Comparison of ENCODE assay signal across 20 mouse cellular contexts in the genomic region with DNA sequence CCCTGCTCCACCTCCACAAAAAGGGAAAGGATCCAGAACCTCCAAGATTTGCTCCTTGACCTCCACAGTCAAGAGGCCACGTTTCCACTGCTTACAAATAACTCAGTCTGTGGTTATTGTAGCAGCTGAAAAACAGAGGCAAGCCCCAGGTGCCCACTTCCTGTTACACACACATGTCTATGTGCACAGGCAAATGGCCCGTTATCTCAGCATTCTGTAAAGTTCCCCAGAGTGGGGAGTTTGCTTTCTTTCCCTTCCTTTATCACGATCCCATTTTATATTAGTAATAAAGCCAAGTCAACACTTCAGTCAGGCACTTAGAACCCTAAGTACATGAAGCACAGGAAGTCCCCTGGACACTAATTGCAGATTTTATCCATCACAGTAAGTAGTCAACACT. TPM values are rescaled to one million over a fixed set of nuclear protein-coding genes. Genes with fewer than 3 reads are reported as not detected.
DNase-seq lines count a peak whose midpoint lies in the region; ATAC-seq and TF ChIP-seq lines count a peak whose summit lies in the region.
"Had no signal": no experiment of that assay in that cellular context is flagged by ENCODE, and none has a peak within 500 bp of the region (broad histone marks: within the 10 kb centered on the region; RNA-seq: fewer than 3 reads in every experiment).

No protein-coding gene starts in this region.

- TF ChIP-seq EP300 in CH12.LX (IDR thresholded peaks at IDR 0.05; ENCODE audit: low read length) = no peak; the same call in 1 of the 2 replicates
- no peak for TF ChIP-seq EP300 in lung, postnatal 0 days (IDR thresholded peaks at IDR 0.05)

- no peak overlapping the region for H3K4me3 ChIP-seq in CH12.LX (replicated peaks in 1 of 3; ENCODE audit: low read depth in 2 of 3, low read length in 2 of 3, poor library complexity in 1 of 3)
- no peak overlapping the region for H3K4me3 ChIP-seq in lung, postnatal 0 days (ENCODE audit: low read depth, low read length)
- H3K4me3 ChIP-seq: embryonic facial prominence, embryonic 12.5 days; limb, embryonic 12.5 days; lung, embryonic 15.5 days had no signal

- TF ChIP-seq RAD21 in CH12.LX (IDR thresholded peaks at IDR 0.05; ENCODE audit: low read depth, low read length) = no peak

- H3K79me2 ChIP-seq in CH12.LX (replicated peaks; ENCODE audit: control insufficient read depth, extremely low read depth, insufficient read depth, poor library complexity, severe bottlenecking) = no peaks in the 10 kb centered on the region

- intact Hi-C loops in left cerebral cortex, postnatal 4 days (cut with DNase I) = no loop called here

- no peaks in the 10 kb centered on the region for H3K36me3 ChIP-seq in CH12.LX (replicated peaks in 1 of 2; ENCODE audit: control insufficient read depth in 1 of 2, insufficient read depth in 1 of 2, low read length in 1 of 2)
- no peaks in the 10 kb centered on the region for H3K36me3 ChIP-seq in lung, postnatal 0 days (ENCODE audit: insufficient read depth, low read length)
- no peaks in the 10 kb centered on the region for H3K36me3 ChIP-seq in splenic B cell, adult 2 months (ENCODE audit: control insufficient read depth, insufficient read depth, low read length, poor library complexity, severe bottlenecking)
- H3K36me3 ChIP-seq: embryonic facial prominence, embryonic 12.5 days; G1E; limb, embryonic 12.5 days; lung, embryonic 15.5 days had no signal

- TF ChIP-seq POLR2A in CH12.LX (IDR thresholded peaks at IDR 0.05; ENCODE audit: low read depth, low read length) = no peak

- no peak overlapping the region for H3K9ac ChIP-seq in CH12.LX (ENCODE audit: insufficient read depth, low read depth)
- H3K9ac ChIP-seq in lung, postnatal 0 days (replicated peaks; ENCODE audit: low read depth) = no peak overlapping the region
- H3K9ac ChIP-seq: embryonic facial prominence, embryonic 12.5 days; limb, embryonic 12.5 days; lung, embryonic 15.5 days had no signal

- in situ Hi-C loops in CH12.LX (cut with MboI; ENCODE audit: low pct_ligation_motif_present, low pct_unique_long_range_greater_than_20kb, low sequenced_read_pairs) = no loop called here

- DNase-seq in 416B (ENCODE audit: low read depth) = peak; percentile 87
- DNase-seq in CH12.LX (ENCODE audit: extremely low read depth) = peak; percentile 45
- peak; percentile 58 for DNase-seq in lung, postnatal 0 days (ENCODE audit: low spot score)
- DNase-seq in splenic B cell, adult 2 months (ENCODE audit: low read depth, low spot score) = peak; percentile 16
- DNase-seq in left cerebral cortex, postnatal 4 days = no peak
- no peak for DNase-seq in layer of hippocampus, adult 8-10 months (ENCODE audit: low spot score in 2 of 2)
- DNase-seq in cerebellum, adult 9-11 months = no peak
- DNase-seq: adrenal gland, postnatal 14 days; cerebellum, adult 11-12 months; kidney, adult 11 months had no signal

- H3K4me1 ChIP-seq in CH12.LX (ENCODE audit: control insufficient read depth in 1 of 2, insufficient read depth in 2 of 2) = peaks cover 11 to 20% of the 10 kb centered on the region in 2 experiments
- H3K4me1 ChIP-seq in lung, postnatal 0 days (ENCODE audit: insufficient read depth, low read depth, low read length) = no peaks in the 10 kb centered on the region
- H3K4me1 ChIP-seq: embryonic facial prominence, embryonic 12.5 days; limb, embryonic 12.5 days; lung, embryonic 15.5 days had no signal

- WGBS in lung, postnatal 0 days = 31% methylated on average over 3 of the region's 3 CpGs

- dilution Hi-C loops in CH12.LX (cut with MboI; ENCODE audit: extremely low pct_ligation_motif_present, extremely low pct_unique_long_range_greater_than_20kb, low sequenced_read_pairs) = no loop called here

- H3K27ac ChIP-seq in CH12.LX (ENCODE audit: insufficient read depth, low read depth) = no peak overlapping the region
- H3K27ac ChIP-seq in lung, postnatal 0 days (ENCODE audit: low read length) = no peak overlapping the region
- H3K27ac ChIP-seq: embryonic facial prominence, embryonic 12.5 days; limb, embryonic 12.5 days; lung, embryonic 15.5 days had no signal

- ATAC-seq in lung, postnatal 0 days = peak; percentile 79
- ATAC-seq: forebrain, embryonic 14.5 days had no signal

- H3K4me2 ChIP-seq in CH12.LX (ENCODE audit: insufficient read depth, low read depth, poor library complexity, severe bottlenecking) = no peak overlapping the region; the same call in 1 of the 2 replicates
- no peak overlapping the region for H3K4me2 ChIP-seq in lung, postnatal 0 days (replicated peaks; ENCODE audit: low read depth, low read length)
- H3K4me2 ChIP-seq: embryonic facial prominence, embryonic 12.5 days; limb, embryonic 12.5 days; lung, embryonic 15.5 days had no signal

- H3K9me3 ChIP-seq in CH12.LX (replicated peaks; ENCODE audit: low read length) = no peaks in the 10 kb centered on the region
- H3K9me3 ChIP-seq in lung, postnatal 0 days (ENCODE audit: low read length) = no peaks in the 10 kb centered on the region
- H3K9me3 ChIP-seq: embryonic facial prominence, embryonic 12.5 days; G1E; limb, embryonic 12.5 days; lung, embryonic 15.5 days had no signal

- TF ChIP-seq CTCF in CH12.LX (conservative IDR thresholded peaks at IDR 0.05 in 1 of 2, IDR thresholded peaks at IDR 0.05 in 1 of 2; ENCODE audit: low read depth in 2 of 2, low read length in 2 of 2) = no peak
- TF ChIP-seq CTCF in lung, postnatal 0 days (IDR thresholded peaks at IDR 0.05) = no peak

- no peaks in the 10 kb centered on the region for H3K27me3 ChIP-seq in CH12.LX (replicated peaks)
- no peaks in the 10 kb centered on the region for H3K27me3 ChIP-seq in lung, postnatal 0 days (replicated peaks; ENCODE audit: insufficient read depth, low read length)
- no peaks in the 10 kb centered on the region; the same call in 1 of the 2 replicates for H3K27me3 ChIP-seq in splenic B cell, adult 2 months (ENCODE audit: control insufficient read depth, insufficient read depth, low read length, poor library complexity, severe bottlenecking)
- H3K27me3 ChIP-seq: embryonic facial prominence, embryonic 12.5 days; limb, embryonic 12.5 days; lung, embryonic 15.5 days had no signal

TF ChIP-seq in CH12.LX, 34 proteins besides CTCF, POLR2A, EP300 and RAD21:
- TF ChIP-seq ETS1 (conservative IDR thresholded peaks at IDR 0.05; ENCODE audit: low read depth, low read length) (0 out of 2 replicates have a peak, but pooled peaks have one; percentile 25), MYC (IDR thresholded peaks at IDR 0.05; ENCODE audit: low read depth, low read length) (no peak), BHLHE40 (IDR thresholded peaks at IDR 0.05; ENCODE audit: low read depth, low read length) (0 out of 2 replicates have a peak, but pooled peaks have one; percentile 2)
TF ChIP-seq in CH12.LX: peak in this region for 2.

RNA-seq across cellular contexts. Expression of gene Cnga1, which starts 8.0 kb away (rescaled TPM):
- total RNA-seq in CH12.LX (2012; rRNA removed) (not detected in 2 replicates), CH12.LX (2014; rRNA removed) (not detected in 2 replicates)
- polyA plus RNA-seq in CH12.LX (2012; ENCODE audit: insufficient read length, low read depth) = not detected in 2 replicates
- polyA plus RNA-seq in lung, postnatal 0 days (2015; fragmentation: Nextera tagmentation; extraction: Ambion mirVana) = 0.05 TPM in 1 of 2 replicates, not detected in the other
- total RNA-seq in left cerebral cortex, postnatal 4 days (2021) = not detected
- total RNA-seq in layer of hippocampus, adult 8-10 months (2022) = not detected
- total RNA-seq: adrenal gland, postnatal 14 days; gastrocnemius, adult 8-10 months; layer of hippocampus, adult 18-20 months had no signal
- polyA plus RNA-seq: embryonic facial prominence, embryonic 12.5 days; forebrain, embryonic 14.5 days; G1E; heart, embryonic 14.5 days; limb, embryonic 12.5 days; stomach, embryonic 14.5 days had no signal

RNA-seq across cellular contexts. Expression of gene Nipal1, which starts 11.5 kb away (rescaled TPM):
- total RNA-seq in CH12.LX (2012; rRNA removed) (not detected in 2 replicates), CH12.LX (2014; rRNA removed) (not detected in 2 replicates)
- not detected in 2 replicates for polyA plus RNA-seq in CH12.LX (2012; ENCODE audit: insufficient read length, low read depth)
- polyA plus RNA-seq in lung, postnatal 0 days (2015; fragmentation: Nextera tagmentation; extraction: Ambion mirVana) = 11.0 TPM in 2 replicates
- total RNA-seq in left cerebral cortex, postnatal 4 days (2021) = under 1 TPM in 1 of 2 experiments, not detected in 1; 0.30 TPM
- total RNA-seq in layer of hippocampus, adult 8-10 months (2022) = not detected
- total RNA-seq: layer of hippocampus, adult 18-20 months had no signal
- polyA plus RNA-seq: G1E; heart, embryonic 14.5 days had no signal

RNA-seq across cellular contexts. Expression of gene Gm5868, which starts 48.8 kb away (rescaled TPM):
- total RNA-seq in CH12.LX (2012; rRNA removed) (not detected in 2 replicates), CH12.LX (2014; rRNA removed) (not detected in 2 replicates)
- polyA plus RNA-seq in CH12.LX (2012; ENCODE audit: insufficient read length, low read depth) = not detected in 2 replicates
- 0.15 TPM in 1 of 2 replicates, not detected in the other for polyA plus RNA-seq in lung, postnatal 0 days (2015; fragmentation: Nextera tagmentation; extraction: Ambion mirVana)
- 1 to 10 TPM; 2.3 to 2.7 TPM for total RNA-seq in left cerebral cortex, postnatal 4 days (2021)
- total RNA-seq in layer of hippocampus, adult 8-10 months (2022) = under 1 TPM in 1 of 4 experiments, not detected in 3; 0.33 TPM
- total RNA-seq: gastrocnemius, adult 8-10 months; monocyte, adult 5-6 weeks had no signal
- polyA plus RNA-seq: G1E had no signal

RNA-seq across cellular contexts. Expression of gene Zar1, which starts 55.1 kb away (rescaled TPM):
- not detected in 2 replicates for total RNA-seq in CH12.LX (2012; rRNA removed)
- not detected in 2 replicates for total RNA-seq in CH12.LX (2014; rRNA removed)
- not detected in 2 replicates for polyA plus RNA-seq in CH12.LX (2012; ENCODE audit: insufficient read length, low read depth)
- polyA plus RNA-seq in lung, postnatal 0 days (2015; fragmentation: Nextera tagmentation; extraction: Ambion mirVana) = not detected in 2 replicates
- 1 to 10 TPM in 1 of 2 experiments, under 1 TPM in 1; 0.99 to 1.1 TPM for total RNA-seq in left cerebral cortex, postnatal 4 days (2021)
- not detected for total RNA-seq in layer of hippocampus, adult 8-10 months (2022)
- total RNA-seq: adrenal gland, postnatal 14 days; gastrocnemius, adult 8-10 months; layer of hippocampus, adult 18-20 months; monocyte, adult 5-6 weeks had no signal
- polyA plus RNA-seq: G1E; heart, embryonic 14.5 days; lung, embryonic 15.5 days; stomach, embryonic 14.5 days had no signal

Comparison
In these comparisons a context has a peak if more than half of its experiments do, and no peak if none do; other contexts are left out.
1. DNase-seq: peak in 416B (single experiment), CH12.LX (single experiment), lung, postnatal 0 days (single experiment) and splenic B cell, adult 2 months (single experiment); none in left cerebral cortex, postnatal 4 days (single experiment), layer of hippocampus, adult 8-10 months (0 of 2) and cerebellum, adult 9-11 months (single experiment).